Mouse (Mus musculus): ENCODE results near the gene Gm6793.

DNA sequence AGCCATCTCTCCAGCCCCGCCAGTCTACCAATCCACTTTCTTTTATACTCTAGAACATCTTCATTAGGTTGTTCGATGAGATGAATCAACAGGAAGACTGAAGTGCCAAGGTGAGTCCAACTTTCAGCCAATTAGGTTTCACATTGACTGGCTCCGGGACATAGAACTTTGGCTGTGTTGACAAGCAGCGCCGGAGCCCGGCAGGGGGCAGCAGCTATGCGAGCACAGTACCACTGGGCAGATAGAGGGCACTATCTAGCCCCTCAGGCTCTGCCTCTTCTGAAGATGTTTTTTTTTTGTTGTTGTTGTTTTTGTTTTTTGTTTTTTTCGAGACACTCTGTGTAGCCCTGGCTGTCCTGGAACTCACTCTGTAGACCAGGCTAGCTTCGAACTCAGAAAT, 36.7 kb upstream of the Gm6793 start:
- TF ChIP-seq CTCF (IDR thresholded peaks at IDR 0.05; ENCODE audit: borderline replicate concordance, insufficient read depth, low read depth, low read length) = no peak
- no peak for TF ChIP-seq POLR2A (IDR thresholded peaks at IDR 0.05; ENCODE audit: borderline replicate concordance, insufficient read depth, low read length)
